Mouse (Mus musculus) right cerebral cortex, postnatal 14 days (tissue): ENCODE measurements around the gene Cdhr2.
A peak's percentile ranks its signal among the peaks of the same experiment; 100 is the strongest.

Source experiments
- DNase-seq: peaks from one replicate; pipeline ENCODE4 v3.0.0; 2022

The Cdhr2 gene

DNA sequence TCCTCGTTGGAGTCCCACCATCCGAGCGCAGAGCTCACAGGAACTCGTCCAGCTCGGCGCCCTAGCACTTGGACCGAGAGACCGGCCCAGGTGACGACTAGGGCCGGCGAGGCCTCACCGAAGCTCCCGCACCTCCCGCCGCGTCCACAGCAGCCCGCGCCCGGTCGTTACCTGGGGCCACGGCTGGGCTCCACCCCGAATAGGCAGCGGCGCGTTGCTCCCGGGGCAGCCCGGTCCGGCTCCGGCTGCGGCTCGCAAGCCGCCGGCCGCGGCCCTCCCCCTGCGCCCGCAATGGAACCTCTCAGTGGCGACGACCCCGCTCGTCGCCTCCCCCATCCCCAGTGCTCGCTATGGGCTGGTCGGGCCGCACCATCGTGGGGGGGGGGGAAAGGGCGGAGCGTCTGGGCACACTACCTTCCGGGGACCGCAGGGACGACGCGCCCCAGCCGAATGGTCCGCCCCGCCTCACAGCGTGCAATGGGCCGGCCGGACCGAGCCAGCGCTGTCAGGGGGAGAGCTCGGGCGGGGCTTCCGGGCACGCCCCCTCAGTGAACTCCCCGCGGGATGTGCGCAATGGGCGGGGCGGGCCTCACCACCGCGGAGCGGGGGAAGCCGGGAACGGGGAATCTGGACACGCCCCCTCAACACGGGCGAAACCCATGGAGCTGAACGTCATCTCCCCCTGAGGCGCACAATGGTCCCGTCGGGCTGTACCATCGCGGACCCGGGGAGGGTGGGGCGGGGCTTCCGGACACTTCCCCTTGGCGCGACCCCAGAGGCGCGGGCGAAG is 7.5 kb upstream of the Cdhr2 start, which contains the start of gene Rnf44:
Gene Rnf44 (minus strand): TSS at position 350 of the 790 bp plus-strand sequence.
- DNase-seq, result peak; percentile 99

DNA sequence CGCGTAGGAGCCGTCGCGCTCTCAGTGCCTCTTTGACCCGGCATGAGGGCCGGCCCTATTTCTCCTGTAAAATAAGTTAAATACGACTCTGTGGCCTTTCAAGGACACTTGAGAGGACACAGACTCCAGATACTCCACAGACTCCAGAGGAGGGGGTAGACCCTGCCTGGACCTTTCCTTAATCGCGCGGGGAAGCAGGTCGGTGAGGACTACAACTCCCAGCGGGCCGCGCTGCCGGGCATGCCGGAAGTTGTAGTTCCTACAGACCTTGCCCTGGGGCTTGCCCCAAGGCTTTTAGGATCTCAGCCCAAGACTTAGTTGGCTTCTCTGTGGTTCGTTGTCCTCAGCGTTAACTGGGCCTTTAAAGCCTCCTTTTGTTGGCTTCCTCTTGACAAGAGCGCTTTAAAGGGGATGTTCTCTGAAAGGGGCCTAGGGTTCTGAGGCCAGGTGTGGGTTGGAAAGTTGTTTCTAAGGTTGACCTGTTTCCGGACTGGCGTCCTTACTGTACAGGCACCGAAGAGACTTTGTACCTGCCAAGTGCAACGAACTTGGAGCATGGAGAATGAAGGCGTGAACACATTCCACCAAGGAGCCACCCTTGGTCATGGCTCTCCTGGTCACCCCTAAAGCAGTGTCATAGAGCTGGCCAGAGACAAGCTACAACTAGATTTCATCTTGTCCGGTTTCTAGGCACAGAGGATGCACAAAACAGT is 6.8 kb upstream of the Cdhr2 start:
- peak; percentile 85 for DNase-seq

DNA sequence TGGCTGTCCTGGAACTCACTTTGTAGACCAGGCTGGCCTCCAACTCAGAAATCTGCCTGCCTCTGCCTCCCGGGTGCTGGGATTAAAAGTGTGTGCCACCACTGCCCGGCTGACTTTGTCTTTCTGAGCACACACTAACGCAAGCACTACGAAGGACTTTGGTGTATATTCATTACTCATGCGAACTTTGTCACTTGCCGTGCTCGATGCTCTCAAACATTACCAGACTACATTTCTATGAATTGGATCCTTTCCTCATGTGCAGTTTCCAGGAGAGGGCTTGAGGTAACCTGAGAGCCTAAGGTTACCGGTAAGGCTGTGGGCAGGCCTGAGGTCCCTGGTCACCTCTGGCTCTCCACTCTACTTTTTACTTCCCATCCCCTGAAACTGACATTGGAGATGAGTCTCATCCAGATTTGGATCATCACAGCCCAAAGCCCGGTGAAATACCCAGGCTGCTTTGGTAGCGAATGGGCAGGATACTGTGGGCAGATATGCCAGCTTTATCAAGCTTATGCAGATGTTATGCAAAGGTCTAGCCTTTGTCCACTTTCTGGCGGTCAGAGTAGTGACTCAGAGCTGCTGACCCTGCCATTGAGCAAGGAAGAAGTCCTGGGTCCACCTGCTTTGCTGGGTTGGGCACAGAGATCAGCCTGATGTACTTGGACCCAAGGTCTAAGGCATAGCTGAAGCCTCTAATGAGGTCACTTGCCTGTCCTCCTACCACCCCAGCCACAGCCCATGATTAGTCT is 5.6 kb upstream of the Cdhr2 start:
- DNase-seq, result no peak

DNA sequence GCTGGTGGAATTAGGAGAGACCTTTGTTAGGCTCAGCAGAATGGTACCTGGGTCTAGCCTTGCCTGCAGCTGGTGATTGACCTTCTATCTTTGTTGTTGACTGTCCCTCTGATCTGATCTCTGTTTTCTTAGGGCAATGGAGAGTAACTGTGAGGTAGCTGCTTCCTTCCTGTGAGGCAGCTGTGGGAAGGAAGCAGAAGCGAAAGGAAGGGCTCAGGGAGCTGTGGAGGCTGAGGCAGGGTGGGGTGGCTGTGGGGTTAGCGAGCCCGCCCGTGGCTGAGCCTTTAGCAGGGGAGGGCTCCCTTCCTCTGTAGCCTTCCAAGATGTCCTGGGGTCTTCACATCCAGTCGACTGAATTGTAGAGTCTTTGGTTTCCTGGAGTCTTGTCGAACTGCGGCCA is 1.2 kb downstream of the Cdhr2 start:
- DNase-seq, result no peak

DNA sequence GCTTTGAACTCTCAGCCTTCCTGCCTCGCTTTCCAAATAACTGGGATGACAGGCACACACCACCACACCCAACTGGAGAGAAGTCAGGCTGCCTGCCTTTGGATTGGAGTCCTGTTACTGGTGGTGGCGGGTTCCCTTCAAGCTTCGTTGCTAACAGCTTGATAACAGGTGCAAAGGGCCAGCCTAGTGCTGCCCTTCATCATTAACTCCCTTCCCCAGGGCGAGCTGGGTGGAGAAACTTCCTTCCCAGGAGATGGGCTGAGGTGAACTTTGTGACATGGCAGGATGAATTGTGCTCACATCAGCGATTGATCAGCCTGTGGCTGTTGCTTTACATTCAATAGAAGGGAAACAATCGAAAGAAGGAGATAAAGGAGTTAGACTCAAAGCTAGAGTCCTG is 3.6 kb downstream of the Cdhr2 start:
- DNase-seq, result no peak

DNA sequence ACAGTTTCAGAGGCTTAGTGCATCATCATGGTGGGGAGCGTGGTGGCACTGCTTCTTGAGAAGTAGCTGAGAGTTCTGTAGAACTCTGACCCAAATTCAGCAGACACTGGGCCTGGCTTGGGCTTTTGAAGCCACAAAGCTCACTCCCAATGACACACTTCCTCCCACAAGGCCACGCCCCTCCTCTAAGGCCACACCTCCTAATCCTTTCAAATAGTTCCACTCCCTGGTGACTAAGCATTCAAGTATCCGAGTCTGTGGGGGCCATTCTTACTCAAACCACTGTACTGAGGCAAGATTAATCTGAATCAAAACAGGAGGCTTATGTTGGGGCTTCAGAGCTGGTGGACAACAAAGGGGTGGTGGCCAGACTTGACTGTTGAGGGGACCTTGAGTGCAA is 9.6 kb downstream of the Cdhr2 start:
- DNase-seq, result no peak

DNA sequence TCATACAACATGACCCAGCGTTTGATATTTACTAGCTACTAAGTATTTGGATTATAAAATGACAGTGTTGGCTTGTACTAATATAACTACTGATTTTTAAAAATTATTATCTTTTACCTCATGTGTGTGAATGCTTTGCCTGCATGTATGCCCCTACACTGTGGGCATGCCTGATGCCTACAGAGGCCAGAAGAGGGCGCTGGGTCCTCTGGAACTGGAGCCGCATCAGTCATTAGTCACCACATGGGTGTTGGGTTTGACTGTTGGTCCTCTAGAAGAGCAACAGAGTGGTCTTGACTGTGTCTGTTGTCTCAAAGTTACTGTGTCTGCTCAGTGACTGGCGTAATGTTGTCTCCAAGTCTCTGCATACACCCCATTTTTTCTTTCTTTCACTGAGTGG is 13.1 kb downstream of the Cdhr2 start:
- DNase-seq, result peak; percentile 38

DNA sequence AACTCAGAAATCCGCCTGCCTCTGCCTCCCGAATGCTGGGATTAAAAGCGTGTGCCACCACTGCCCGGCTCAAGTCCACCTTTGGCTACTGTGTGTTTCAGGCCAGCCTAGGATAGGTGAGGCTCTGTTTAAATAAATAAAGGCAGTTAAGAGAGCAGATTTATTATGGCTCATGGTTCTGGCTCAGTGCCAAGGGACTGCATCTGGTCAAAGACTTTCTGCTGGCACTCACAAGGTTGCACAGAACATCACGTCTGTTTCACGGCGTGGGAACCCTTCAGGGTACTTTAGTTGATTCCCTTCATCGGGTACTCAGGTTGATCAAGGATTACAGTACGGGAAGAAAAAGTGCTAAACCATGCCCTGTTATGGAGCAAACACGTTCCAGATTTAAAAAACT is 13.7 kb downstream of the Cdhr2 start:
- DNase-seq, result no peak

DNA sequence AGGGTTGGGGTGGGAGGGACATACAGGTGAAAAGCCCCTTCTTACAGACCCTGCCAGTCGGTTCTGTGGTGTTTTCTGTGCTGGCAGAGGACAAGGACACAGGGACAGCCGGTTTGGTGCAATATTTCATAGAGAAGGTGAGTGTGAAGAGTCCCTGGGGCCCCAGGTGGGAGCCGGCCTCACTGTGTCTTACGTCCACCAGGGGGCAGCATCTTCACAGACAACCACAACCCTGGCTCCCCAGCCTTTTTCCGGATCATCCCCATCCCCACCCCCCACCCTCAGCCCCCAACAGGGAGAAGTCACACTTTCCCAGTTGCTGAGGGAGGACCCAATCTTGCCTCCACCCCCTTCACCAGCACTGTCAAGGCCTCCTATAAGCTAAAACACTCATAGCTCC is 15.7 kb downstream of the Cdhr2 start:
- peak; percentile 58 for DNase-seq

DNA sequence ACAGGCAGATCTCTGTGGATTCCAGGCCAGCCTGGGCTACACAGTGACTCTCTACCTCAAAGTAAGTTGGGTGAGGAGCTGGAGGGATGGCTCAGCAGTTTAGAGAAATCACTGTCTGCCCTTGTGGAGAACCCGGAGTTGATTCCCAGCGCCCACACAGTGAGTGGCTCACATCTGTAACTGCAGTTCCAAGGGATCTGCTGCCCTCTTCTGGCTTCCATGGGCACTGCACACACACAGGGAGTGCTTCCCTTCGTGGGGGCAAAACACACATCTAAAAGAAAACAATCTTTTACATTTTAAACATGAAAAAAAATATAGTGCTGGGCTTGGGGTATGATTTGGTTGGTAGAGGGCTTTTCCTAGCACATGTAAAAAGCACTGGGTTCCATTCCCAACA is 21.9 kb downstream of the Cdhr2 start:
- no peak for DNase-seq

DNA sequence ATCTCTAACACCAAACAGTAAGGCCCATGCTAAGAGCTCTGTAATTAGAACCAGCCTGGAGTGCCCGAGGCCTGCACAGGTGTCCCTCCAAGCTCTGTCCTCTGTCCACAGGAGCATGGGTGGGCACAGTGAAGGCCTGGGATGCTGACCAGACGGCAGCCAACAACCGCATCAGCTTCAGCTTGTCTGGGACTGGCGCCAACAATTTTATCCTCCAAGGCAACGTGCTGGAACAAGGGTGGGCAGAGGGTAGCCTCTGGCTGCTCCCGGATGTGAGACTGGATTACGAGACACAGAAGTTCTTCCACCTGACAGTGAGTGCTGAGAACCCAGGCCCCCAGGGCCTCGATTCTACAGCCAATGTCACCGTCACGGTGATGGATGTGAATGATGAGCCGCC is 24.9 kb downstream of the Cdhr2 start:
- no peak for DNase-seq

DNA sequence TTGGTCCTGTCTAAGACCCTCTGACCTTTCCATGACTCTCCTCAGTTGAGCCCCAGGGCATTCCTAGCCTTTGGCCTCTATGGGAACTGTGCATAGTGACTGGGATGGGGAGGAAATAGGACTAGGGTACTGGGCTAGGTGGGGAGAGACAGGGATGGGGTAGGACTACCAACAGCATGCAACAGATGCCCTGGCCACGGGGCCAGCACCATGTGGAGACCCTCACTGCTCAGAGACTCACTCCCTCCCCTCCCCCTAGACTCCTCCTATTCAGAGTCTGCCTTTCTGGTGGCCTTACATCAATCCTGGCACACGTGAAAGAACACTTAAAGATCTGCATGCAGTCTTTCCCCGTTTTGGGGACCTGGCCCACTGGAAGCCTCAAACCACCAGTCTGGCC is 35.7 kb downstream of the Cdhr2 start:
- DNase-seq, result no peak

DNA sequence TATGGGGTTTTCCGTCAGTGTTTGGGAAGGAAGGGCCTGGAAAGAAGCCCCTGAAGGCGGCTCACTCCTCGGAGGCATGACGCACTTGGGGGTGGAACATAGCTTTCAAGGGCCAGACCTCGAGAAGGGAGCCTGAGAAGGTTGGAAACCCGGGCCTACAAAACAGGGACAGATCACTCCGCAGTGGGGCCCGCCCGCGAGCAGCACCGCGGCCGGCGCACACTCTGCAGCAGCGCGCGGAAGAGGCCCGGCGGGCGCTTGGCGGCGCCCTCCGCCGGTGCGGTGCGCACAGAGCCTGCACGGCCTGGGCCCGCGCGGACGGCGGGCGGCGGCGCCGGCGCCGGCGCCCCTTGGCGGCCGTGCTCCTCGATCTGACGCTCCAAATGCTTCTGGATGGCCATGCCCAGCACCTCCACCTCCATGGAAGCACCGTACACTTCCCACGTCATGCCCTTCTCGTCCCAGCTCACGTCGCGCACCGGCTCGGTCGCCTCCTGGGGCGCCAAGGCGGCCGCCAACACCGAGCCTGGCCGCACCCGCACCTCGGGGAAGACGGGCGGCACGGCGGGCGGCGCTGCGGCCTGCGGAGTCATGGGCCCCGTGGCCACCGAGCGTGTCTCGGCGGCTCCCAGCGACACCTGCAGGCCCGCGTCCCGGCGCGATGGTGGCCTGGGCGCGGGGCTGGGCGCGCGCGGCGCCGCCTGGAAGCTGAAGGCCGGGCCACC is 36.4 kb downstream of the Cdhr2 start:
- no peak for DNase-seq

DNA sequence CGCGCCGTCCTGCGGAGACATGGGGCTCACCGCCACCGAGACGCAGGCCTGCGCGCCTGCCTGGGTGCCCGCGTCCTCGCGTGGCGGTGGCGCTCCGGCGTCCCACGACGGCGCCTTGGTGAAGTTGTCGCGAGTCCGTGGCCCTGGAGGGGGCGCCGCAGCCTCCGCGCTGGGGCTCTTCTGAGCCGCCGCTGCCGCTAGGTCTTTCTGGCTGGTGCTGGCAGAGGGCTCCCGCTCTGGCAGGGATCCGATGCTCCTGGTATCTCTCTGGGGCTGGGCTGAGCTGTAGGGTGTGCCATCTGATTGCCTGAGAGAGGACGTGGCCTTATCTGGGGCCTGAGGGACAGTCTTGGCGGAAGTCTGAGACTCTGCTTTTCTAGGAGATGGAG is 36.9 kb downstream of the Cdhr2 start:
- peak; percentile 53 for DNase-seq

DNA sequence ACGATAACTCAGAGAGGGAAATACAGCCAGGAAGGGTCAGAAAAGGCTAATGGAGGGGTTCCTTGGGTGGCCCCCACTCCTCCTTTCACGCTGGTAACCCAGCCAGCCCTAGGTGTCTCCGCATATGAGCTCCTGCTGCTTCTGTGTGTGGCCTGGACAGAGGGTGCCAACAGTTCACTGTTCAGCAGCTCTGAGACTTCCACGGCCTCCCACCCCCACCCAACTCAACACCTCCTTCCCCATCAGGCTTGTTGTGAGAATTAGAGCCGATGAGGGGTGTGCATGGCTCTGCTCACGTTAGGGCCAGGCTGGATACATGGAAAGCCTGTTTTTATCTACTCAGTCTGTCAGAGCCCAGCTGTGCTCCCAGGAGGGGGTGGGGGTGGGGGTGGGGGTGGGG is 44.8 kb downstream of the Cdhr2 start:
- DNase-seq, result no peak

DNA sequence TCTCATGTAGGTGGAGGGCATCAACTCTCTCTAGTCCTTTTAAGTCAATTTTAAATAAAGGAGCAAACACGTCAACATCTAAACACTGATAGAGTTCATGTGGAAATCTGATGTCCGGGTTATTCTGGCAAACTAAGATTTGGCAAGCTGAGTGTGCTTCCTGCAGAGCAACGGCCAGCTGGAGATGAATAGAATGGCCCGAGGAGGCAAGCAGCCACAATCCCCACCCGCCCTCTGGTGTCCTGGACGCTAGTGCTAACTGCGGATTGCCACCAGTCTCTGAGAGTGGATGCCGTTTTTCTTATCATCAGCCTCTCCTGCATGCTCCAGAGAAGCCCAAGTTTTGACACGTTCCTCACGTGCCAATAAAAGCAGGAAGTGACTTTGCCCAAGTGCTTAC is 45.6 kb downstream of the Cdhr2 start:
- DNase-seq, result no peak

DNA sequence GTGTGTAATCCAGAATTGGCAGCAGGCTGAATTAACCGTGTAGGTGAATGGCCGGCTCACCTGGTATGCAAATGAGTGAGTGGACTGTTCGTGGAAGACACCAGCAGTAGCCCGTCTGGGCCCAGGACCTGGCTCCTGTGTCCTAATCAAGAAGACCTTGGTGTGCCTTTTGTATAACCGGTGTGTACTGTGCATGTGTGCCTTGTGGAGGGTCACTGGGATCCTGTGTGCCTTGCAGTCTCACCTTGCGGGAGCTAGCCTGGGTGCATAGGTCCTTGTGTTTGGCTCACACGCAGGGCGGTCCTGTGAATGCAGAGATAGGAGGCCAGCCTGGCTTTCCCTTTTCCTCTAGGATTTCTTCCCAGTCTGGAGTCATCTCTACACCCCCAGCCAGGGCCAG is 46.9 kb downstream of the Cdhr2 start:
- DNase-seq, result no peak

DNA sequence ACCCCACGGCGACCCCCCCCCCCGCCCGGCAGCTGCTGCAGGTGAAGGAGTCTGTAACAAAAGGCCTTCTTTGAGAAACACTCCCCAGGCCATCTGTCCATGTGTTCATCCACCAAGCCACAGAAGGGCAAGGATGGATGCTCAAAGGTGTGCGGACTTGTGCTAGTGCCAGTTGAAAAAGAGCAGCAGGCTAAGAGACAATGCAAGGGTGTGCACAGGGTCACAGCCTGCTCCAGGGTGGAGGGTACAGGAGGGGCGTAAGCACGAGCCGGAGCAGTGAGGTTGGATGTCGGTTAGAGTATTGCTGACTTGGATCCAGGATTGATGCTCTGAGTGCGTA is 47.4 kb downstream of the Cdhr2 start:
- no peak for DNase-seq

DNA sequence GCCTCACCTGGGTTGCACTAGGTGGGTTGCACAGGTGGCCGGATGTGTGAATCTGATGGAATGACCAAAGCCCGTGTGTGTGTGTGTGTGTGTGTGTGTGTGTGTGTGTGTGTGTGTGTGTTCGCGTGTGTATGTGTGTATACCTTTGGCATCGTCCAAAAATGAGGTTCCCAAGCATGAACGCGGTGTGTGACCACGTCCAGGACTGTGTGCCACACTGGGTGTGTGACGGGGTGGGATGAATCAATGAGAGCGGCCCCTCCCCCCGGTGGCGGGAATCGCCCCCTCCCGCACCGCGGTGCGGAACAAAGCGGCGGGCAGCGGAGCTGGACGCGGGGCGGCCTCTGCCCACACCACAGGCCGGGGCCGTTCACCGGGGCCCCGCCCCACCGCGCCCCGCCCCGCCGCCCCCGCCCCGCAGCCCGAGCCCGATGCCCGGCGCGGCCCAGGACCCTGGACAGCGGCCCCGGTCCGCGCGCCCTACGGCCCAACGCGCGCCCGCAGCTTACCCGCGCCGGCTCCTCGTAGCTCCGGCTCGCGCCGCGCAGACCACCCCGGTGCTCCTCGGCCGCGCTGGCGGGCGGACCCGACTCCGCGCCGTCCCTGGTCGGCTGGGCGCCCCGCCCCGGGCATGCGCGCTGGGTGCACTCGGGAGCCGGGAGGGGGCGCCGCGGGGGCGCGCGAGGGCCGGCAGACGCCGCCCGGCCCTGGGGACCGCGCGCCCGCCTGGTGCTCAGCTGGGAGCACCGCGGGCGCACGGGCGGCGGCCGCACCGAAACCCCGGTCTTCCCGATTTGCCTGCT is 48.0 kb downstream of the Cdhr2 start:
- DNase-seq, result peak; percentile 78

DNA sequence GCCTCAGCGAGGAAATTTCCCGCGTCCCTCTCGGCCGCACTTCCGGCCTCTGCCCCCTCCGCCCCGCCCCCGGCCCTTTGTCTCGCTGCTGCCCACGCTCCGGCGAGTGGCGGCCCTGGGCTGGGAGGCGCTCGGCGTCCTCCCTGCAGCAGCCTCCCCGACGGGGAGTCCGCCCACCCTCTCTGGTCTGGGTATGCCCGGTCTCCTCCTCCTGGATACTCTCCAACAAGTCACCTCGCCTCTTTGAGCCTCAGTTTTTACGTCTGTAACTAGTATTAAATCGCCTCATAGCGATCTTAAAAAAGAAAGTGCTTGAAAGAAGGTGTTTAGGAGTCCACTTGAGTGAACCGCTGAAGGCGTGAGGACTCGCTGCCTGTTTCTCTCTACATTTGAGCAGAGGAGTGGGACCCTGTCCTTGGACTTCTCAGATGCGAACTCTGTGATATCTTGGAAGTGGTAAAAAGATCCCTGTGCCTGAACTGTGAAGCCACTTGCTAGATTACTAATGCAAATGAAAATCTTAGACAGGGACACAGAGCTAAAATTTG is 48.7 kb downstream of the Cdhr2 start, which contains the start of gene Gprin1:
Gene Gprin1 (minus strand): TSS at position 11 of the 548 bp plus-strand sequence.
- no peak for DNase-seq

DNA sequence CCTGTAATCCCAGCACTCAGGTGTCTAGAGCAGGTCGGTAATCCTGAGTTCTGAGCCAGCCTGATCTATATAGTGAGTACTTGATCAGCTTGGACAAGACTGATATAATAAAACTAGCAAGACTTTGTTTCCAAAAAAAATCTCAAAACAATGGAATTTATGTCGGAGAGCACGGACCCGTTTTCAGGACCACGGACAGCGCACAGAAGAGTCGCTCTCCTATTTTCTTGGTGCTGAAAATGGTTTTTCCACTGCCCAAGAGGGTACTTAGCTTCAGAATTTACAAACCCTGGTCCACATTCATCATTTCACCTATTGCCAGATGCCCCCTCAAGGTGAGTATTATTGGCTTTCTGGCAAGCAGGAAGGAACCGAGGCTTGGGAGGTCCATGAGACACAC is 49.4 kb downstream of the Cdhr2 start:
- no peak for DNase-seq

DNA sequence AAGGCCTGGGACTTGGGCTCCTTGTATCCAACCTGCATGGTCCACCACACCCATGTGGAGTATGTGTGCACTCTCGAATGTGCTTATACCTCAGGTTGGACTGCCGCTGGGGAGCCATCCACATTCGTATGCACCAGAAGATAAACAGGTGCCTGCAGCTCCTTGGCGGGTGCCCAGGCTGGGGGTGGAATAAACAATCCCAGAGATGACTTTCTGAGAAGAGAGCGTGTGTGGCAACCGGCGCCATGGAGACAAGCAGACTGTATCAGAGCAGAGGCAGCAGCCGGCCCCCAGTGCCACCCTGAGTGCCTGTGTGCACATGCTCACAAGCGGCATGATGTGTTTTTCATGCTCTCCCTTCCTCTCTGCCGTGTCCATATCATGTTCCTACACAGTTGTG is 51.4 kb downstream of the Cdhr2 start:
- peak; percentile 89 for DNase-seq
